Mouse (Mus musculus): ENCODE results near the gene Ripor2. TPM values are rescaled to one million over a fixed set of nuclear protein-coding genes. Genes with fewer than 3 reads are reported as not detected.

The Ripor2 gene
- polyA plus RNA-seq (2012; rRNA removed): 3.2 and 4.2 TPM in 2 replicates

GRCm38 (mm10) chr13:24581833-24582232 lies at the start of gene Ripor2:
Gene Ripor2 (plus strand): TSS chr13:24582189.

GRCm38 (mm10) chr13:24741028-24741427 lies 159.0 kb downstream of the Ripor2 start, which contains the start of gene Armh2:
Gene Armh2 (plus strand): TSS chr13:24741232.

GRCm38 (mm10) chr13:24761403-24762227 lies 179.6 kb downstream of the Ripor2 start, which contains the start of gene Gmnn:
Gene Gmnn (minus strand): TSS chr13:24761923.

Other genes starting within 250 kb of the Ripor2 start
- not detected in 2 replicates for gene Armh2, start 159.0 kb downstream of the Ripor2 start, polyA plus RNA-seq (2012; rRNA removed)
- 31.0 and 32.0 TPM in 2 replicates for gene Gmnn, start 179.7 kb downstream of the Ripor2 start, polyA plus RNA-seq (2012; rRNA removed)
- 29.1 and 30.2 TPM in 2 replicates for gene BC005537, start 219.5 kb downstream of the Ripor2 start, polyA plus RNA-seq (2012; rRNA removed)
- gene Acot13, start 249.4 kb downstream of the Ripor2 start, polyA plus RNA-seq (2012; rRNA removed): 46.8 and 53.9 TPM in 2 replicates
- 18.0 and 18.5 TPM in 2 replicates for gene Tdp2, start 249.5 kb downstream of the Ripor2 start, polyA plus RNA-seq (2012; rRNA removed)